ENCODE assay signal across 25 mouse cellular contexts in genomic region chr4:21250396-21250795, GRCm38 (mm10).
"Had no signal": no experiment of that assay in that cellular context is flagged by ENCODE, and none has a peak within 500 bp of the region (broad histone marks: within the 10 kb centered on the region; RNA-seq: fewer than 3 reads in every experiment).

No protein-coding gene starts in this region.

- DNase-seq: gastrocnemius, postnatal 14 days; gastrocnemius, postnatal 36 days; heart, adult 11 months; heart, adult 2 months; heart, postnatal 14 days; heart, postnatal 36 days; kidney, adult 11 months; kidney, adult 2 months; kidney, adult 9 months; kidney, postnatal 14 days; kidney, postnatal 36 days; left cerebral cortex, postnatal 4 days had no signal

- H3K4me3 ChIP-seq: heart, adult 2 months; heart, embryonic 13.5 days; heart, embryonic 15.5 days; hindbrain, embryonic 12.5 days; hindbrain, embryonic 15.5 days; kidney, embryonic 15.5 days; left cerebral cortex, adult 2 months; limb, embryonic 13.5 days; limb, embryonic 15.5 days; liver, embryonic 12.5 days had no signal

- H3K9ac ChIP-seq: heart, embryonic 13.5 days; heart, embryonic 15.5 days; hindbrain, embryonic 12.5 days; hindbrain, embryonic 15.5 days; kidney, embryonic 15.5 days; limb, embryonic 13.5 days; limb, embryonic 15.5 days; liver, embryonic 12.5 days had no signal

- H3K4me2 ChIP-seq: heart, embryonic 11.5 days; heart, embryonic 13.5 days; heart, embryonic 15.5 days; hindbrain, embryonic 12.5 days; hindbrain, embryonic 15.5 days; kidney, embryonic 15.5 days; limb, embryonic 13.5 days; limb, embryonic 15.5 days; liver, embryonic 12.5 days had no signal

- H3K27me3 ChIP-seq: heart, embryonic 13.5 days; heart, embryonic 15.5 days; hindbrain, embryonic 12.5 days; hindbrain, embryonic 15.5 days; kidney, embryonic 15.5 days; limb, embryonic 13.5 days; limb, embryonic 15.5 days; liver, embryonic 12.5 days had no signal

- H3K9me3 ChIP-seq: heart, embryonic 13.5 days; heart, embryonic 15.5 days; hindbrain, embryonic 12.5 days; hindbrain, embryonic 15.5 days; kidney, embryonic 15.5 days; limb, embryonic 13.5 days; limb, embryonic 15.5 days; liver, embryonic 12.5 days had no signal

- H3K36me3 ChIP-seq: heart, embryonic 13.5 days; heart, embryonic 15.5 days; hindbrain, embryonic 12.5 days; hindbrain, embryonic 15.5 days; kidney, embryonic 15.5 days; limb, embryonic 13.5 days; limb, embryonic 15.5 days; liver, embryonic 12.5 days had no signal

- ATAC-seq: hindbrain, postnatal 0 days; intestine, embryonic 16.5 days; liver, embryonic 12.5 days had no signal

- H3K27ac ChIP-seq: heart, adult 2 months; heart, embryonic 13.5 days; heart, embryonic 15.5 days; hindbrain, embryonic 12.5 days; hindbrain, embryonic 15.5 days; hindbrain, postnatal 0 days; kidney, embryonic 15.5 days; kidney, postnatal 0 days; left cerebral cortex, adult 2 months; limb, embryonic 13.5 days; limb, embryonic 15.5 days; liver, embryonic 12.5 days had no signal

- H3K4me1 ChIP-seq: heart, embryonic 13.5 days; heart, embryonic 15.5 days; hindbrain, embryonic 12.5 days; hindbrain, embryonic 15.5 days; kidney, embryonic 15.5 days; limb, embryonic 13.5 days; limb, embryonic 15.5 days; liver, embryonic 12.5 days had no signal
